Mouse (Mus musculus): ENCODE data around the gene Lrrk1. TPM values are rescaled to one million over a fixed set of nuclear protein-coding genes. Genes with fewer than 3 reads are reported as not detected.

The Lrrk1 gene
- polyA plus RNA-seq, 1 experiment: not detected

GRCm38 (mm10) chr7:66406971-66407370 lies 18.8 kb upstream of the Lrrk1 start:
- Histone ChIP-seq H3K4me1 (ENCODE audit: control insufficient read depth, insufficient read depth, low read length) (no peaks in the 10 kb centered on the region), H3K4me3 (ENCODE audit: insufficient read depth, low read depth, low read length) (no peak overlapping the region), H3K27ac (ENCODE audit: insufficient read depth, low read depth, low read length) (no peak overlapping the region)
- 90% methylated on average over 8 of the region's 8 CpGs for WGBS
- TF ChIP-seq POLR2A (IDR thresholded peaks at IDR 0.05; ENCODE audit: insufficient read depth, low read depth, low read length) (no peak), CTCF (IDR thresholded peaks at IDR 0.05; ENCODE audit: insufficient read depth, low read depth, low read length) (no peak)

GRCm38 (mm10) chr7:66405951-66406721 lies 18.0 kb upstream of the Lrrk1 start:
- H3K4me1 ChIP-seq (ENCODE audit: control insufficient read depth, insufficient read depth, low read length): no peaks in the 10 kb centered on the region
- H3K4me3 ChIP-seq (ENCODE audit: insufficient read depth, low read depth, low read length): no peak overlapping the region
- 57% methylated on average over 13 of the region's 13 CpGs for WGBS
- H3K27ac ChIP-seq (ENCODE audit: insufficient read depth, low read depth, low read length): no peak overlapping the region
- TF ChIP-seq CTCF (IDR thresholded peaks at IDR 0.05; ENCODE audit: insufficient read depth, low read depth, low read length) (no peak), POLR2A (IDR thresholded peaks at IDR 0.05; ENCODE audit: insufficient read depth, low read depth, low read length) (no peak)

DNA sequence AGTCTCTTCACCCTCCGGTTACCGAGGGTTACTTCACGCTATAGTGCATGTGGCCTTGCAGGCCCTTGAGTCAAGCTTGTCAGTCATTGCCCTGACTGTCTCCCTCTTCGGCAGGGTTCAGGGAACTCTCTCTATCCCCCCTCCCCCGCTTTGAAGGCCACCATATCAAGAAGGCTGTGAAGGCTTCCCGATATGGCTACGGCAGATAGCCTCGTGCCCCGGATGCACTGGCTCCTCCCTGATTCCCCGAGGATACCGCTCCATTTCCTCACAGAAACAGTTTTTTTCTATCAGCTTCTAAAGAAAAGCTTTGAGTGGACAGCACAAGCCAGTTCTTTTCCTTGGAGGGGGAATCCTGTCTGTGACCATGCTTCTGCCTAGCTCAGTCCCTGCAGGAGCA lies 17.4 kb upstream of the Lrrk1 start:
- no peak overlapping the region for H3K4me3 ChIP-seq (ENCODE audit: insufficient read depth, low read depth, low read length)
- H3K4me1 ChIP-seq (ENCODE audit: control insufficient read depth, insufficient read depth, low read length): no peaks in the 10 kb centered on the region
- 83% methylated on average over 11 of the region's 11 CpGs for WGBS
- no peak for TF ChIP-seq CTCF (IDR thresholded peaks at IDR 0.05; ENCODE audit: insufficient read depth, low read depth, low read length)
- TF ChIP-seq POLR2A (IDR thresholded peaks at IDR 0.05; ENCODE audit: insufficient read depth, low read depth, low read length): no peak
- H3K27ac ChIP-seq (ENCODE audit: insufficient read depth, low read depth, low read length): no peak overlapping the region

DNA sequence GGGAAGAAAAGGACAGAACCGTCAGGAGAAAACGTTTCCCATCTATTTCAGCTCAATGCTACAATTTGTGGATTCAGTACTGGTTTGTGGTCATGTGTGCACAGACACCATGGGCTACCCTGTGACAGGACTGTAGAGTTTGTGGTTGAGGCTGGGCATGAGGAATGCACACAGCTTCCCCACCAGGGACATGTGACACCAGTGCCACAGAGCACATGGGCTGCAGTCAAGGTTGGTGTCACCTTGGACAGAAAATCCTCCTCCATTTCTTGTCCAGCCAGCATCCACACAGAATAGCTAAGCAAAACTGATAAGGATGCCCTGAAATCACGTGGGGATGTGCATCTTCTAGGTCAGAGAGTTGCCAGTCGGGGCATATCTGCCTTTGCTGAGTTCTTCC lies 16.7 kb upstream of the Lrrk1 start:
- H3K4me1 ChIP-seq (ENCODE audit: control insufficient read depth, insufficient read depth, low read length): no peaks in the 10 kb centered on the region
- H3K4me3 ChIP-seq (ENCODE audit: insufficient read depth, low read depth, low read length): no peak overlapping the region
- WGBS: 87% methylated on average over 4 of the region's 4 CpGs
- H3K27ac ChIP-seq (ENCODE audit: insufficient read depth, low read depth, low read length): no peak overlapping the region
- TF ChIP-seq POLR2A (IDR thresholded peaks at IDR 0.05; ENCODE audit: insufficient read depth, low read depth, low read length) (no peak), CTCF (IDR thresholded peaks at IDR 0.05; ENCODE audit: insufficient read depth, low read depth, low read length) (no peak)

DNA sequence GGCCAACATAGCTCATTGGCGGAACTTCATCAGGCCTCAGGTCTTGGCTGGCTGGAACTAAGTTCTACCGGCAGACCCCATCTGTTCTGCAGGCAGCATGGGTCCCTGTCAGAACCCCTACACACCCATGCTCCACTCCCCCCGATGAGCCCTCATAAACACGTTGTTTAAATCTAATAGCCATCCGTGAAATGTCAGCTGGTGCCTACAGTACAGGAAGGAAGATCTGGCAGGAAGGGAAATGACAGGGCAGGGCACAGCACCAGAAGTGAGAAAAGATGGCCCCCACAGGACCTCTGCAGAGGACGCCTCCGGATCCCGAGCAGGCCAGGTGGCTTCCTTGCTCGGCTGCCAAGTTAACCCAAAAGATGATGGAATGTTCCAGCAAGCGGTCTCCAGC lies 16.0 kb upstream of the Lrrk1 start:
- TF ChIP-seq CTCF (IDR thresholded peaks at IDR 0.05; ENCODE audit: insufficient read depth, low read depth, low read length): no peak
- no peak for TF ChIP-seq POLR2A (IDR thresholded peaks at IDR 0.05; ENCODE audit: insufficient read depth, low read depth, low read length)
- no peaks in the 10 kb centered on the region for H3K4me1 ChIP-seq (ENCODE audit: control insufficient read depth, insufficient read depth, low read length)
- H3K4me3 ChIP-seq (ENCODE audit: insufficient read depth, low read depth, low read length): no peak overlapping the region
- H3K27ac ChIP-seq (ENCODE audit: insufficient read depth, low read depth, low read length): no peak overlapping the region
- 79% methylated on average over 10 of the region's 10 CpGs for WGBS

DNA sequence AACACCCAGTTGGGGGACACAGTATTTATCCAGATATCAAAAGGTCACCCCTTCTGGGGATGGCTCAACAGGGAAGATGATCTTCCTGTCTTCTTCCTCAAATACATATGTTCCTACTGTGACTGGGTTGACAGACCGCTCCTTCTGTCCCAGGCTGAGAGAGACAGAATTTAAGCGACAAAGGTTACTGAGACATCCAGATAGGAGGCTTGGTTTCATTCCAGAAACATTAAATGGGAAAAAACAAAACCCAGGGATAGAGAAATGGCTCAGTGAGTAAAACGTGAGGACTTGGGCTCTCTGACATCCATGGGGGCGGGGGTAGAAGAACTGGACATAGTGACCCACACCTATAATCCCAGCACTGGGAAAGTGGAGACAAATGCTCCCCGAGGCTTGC lies 14.7 kb upstream of the Lrrk1 start:
- Histone ChIP-seq H3K4me1 (ENCODE audit: control insufficient read depth, insufficient read depth, low read length) (no peaks in the 10 kb centered on the region), H3K27ac (ENCODE audit: insufficient read depth, low read depth, low read length) (no peak overlapping the region), H3K4me3 (ENCODE audit: insufficient read depth, low read depth, low read length) (no peak overlapping the region)
- WGBS: 94% methylated on average over 5 of the region's 5 CpGs
- no peak for TF ChIP-seq POLR2A (IDR thresholded peaks at IDR 0.05; ENCODE audit: insufficient read depth, low read depth, low read length)
- TF ChIP-seq CTCF (IDR thresholded peaks at IDR 0.05; ENCODE audit: insufficient read depth, low read depth, low read length): no peak

- H3K4me1 ChIP-seq (ENCODE audit: control insufficient read depth, insufficient read depth, low read length): no peaks in the 10 kb centered on the region
- no peak overlapping the region for H3K4me3 ChIP-seq (ENCODE audit: insufficient read depth, low read depth, low read length)
- 66% methylated on average over 8 of the region's 8 CpGs for WGBS
- H3K27ac ChIP-seq (ENCODE audit: insufficient read depth, low read depth, low read length): no peak overlapping the region
- TF ChIP-seq POLR2A (IDR thresholded peaks at IDR 0.05; ENCODE audit: insufficient read depth, low read depth, low read length) (no peak), CTCF (IDR thresholded peaks at IDR 0.05; ENCODE audit: insufficient read depth, low read depth, low read length) (no peak)
These were observed 13.5 kb upstream of the Lrrk1 start for GRCm38 (mm10) chr7:66401605-66402004.

DNA sequence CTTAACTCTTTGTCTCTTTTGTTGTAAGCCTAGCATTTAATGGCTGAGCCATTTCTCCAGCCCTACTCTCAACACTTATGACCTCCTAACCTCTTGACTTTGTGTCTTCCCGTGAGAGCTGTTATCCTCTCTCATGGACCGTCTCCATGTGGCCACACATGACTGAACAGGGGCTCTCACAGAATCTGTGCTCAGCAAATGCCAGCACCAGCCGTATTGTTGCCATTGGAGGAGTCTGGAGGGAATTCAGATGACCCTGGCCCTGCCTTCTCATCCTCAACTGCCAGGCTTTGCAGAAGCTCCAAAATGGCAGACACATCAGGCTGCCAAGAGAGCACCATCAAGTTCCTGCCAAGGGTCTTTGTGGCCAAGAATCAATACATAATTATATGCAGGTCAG lies 9.1 kb upstream of the Lrrk1 start:
- H3K4me1 ChIP-seq (ENCODE audit: control insufficient read depth, insufficient read depth, low read length): no peaks in the 10 kb centered on the region
- no peak overlapping the region for H3K27ac ChIP-seq (ENCODE audit: insufficient read depth, low read depth, low read length)
- no peak overlapping the region for H3K4me3 ChIP-seq (ENCODE audit: insufficient read depth, low read depth, low read length)
- TF ChIP-seq CTCF (IDR thresholded peaks at IDR 0.05; ENCODE audit: insufficient read depth, low read depth, low read length): no peak
- TF ChIP-seq POLR2A (IDR thresholded peaks at IDR 0.05; ENCODE audit: insufficient read depth, low read depth, low read length): no peak
- 77% methylated on average over 3 of the region's 3 CpGs for WGBS

DNA sequence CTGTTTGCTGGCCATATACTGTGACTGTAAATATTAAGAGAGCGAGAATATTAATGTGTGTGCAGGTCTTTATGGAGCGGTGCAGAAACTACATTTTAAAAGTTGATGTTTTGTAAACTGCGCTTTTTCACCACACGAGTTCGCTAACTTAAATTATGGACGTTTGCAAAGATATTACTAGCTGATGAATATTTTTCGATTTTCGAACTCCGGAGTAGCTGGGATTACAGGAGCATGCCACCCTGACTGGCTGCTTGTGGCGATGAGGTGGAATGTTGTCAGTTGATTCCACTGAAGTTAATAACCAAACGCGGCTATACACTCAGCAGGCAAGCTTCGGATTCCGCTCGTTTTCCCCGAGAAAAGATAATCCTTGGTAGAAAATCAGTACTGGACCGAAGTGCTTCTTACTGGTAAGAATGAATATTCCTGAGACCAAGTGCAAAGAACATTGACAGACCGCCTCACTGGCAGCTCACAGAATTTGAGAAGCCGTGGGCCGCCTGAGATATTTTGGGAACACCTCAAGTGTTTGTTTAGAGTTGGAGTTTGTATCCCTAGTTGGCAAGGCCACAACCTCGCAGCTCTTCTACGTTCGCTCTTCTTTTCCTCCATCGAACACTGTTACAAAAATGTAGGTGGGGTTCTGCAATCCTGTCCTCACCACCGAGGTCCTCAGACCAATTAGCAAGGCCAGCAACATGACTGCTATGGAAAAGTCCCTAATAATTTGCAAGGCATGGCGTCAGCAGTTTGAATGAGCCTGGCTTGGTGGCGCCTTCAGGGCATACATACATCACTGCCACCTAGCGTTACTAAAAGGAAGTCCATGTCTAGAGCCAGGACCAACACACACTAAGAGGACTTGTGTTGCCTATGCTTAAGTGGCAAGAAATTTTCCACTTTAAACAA lies 727 bp upstream of the Lrrk1 start:
- H3K27ac ChIP-seq (ENCODE audit: insufficient read depth, low read depth, low read length): no peak overlapping the region
- no peak for TF ChIP-seq POLR2A (IDR thresholded peaks at IDR 0.05; ENCODE audit: insufficient read depth, low read depth, low read length)
- no peak for TF ChIP-seq CTCF (IDR thresholded peaks at IDR 0.05; ENCODE audit: insufficient read depth, low read depth, low read length)
- WGBS: 17% methylated on average over 28 of the region's 28 CpGs

More for the DNA sequence above, 727 bp upstream of the Lrrk1 start:
- H3K4me1 ChIP-seq (ENCODE audit: control insufficient read depth, insufficient read depth, low read length): peaks cover 13% of the 10 kb centered on the region
- no peak overlapping the region for H3K4me3 ChIP-seq (ENCODE audit: insufficient read depth, low read depth, low read length)
